Mouse (Mus musculus) midbrain, embryonic 13.5 days (tissue): ENCODE data around the gene Tmco5. TPM values are rescaled to one million over a fixed set of nuclear protein-coding genes. Genes with fewer than 3 reads are reported as not detected.

ENCODE experiments used
- ATAC-seq: fragments of 200-750 bp; cut with Nextera tagmentation; 2 replicates; pipeline ENCODE4 v1.8.0; 2017; ENCODE audit warnings: mild to moderate bottlenecking, moderate TSS enrichment, moderate library complexity
- H3K27ac ChIP-seq: fragments of 300-500 bp; sonication (generic); 2 replicates; pipeline ENCODE4 v1.5.1; 2015; ENCODE audit warnings: inconsistent platforms, mild to moderate bottlenecking, moderate library complexity
- H3K27me3 ChIP-seq: fragments of 300-500 bp; sonication (generic); 2 replicates; pipeline ENCODE4 v1.6.1; 2015; ENCODE audit warnings: mild to moderate bottlenecking, inconsistent platforms
- H3K36me3 ChIP-seq: fragments of 300-500 bp; sonication (generic); 2 replicates; pipeline ENCODE4 v1.6.1; 2015; ENCODE audit warnings: mild to moderate bottlenecking, inconsistent platforms
- H3K4me1 ChIP-seq: fragments of 300-500 bp; sonication (generic); replicated peaks from 2 replicates; pipeline ENCODE4 v1.6.1; 2015; ENCODE audit warnings: inconsistent platforms
- H3K4me2 ChIP-seq: fragments of 300-500 bp; sonication (generic); replicated peaks from 2 replicates; pipeline ENCODE4 v1.6.1; 2015; ENCODE audit warnings: moderate library complexity, mild to moderate bottlenecking, inconsistent platforms
- H3K4me3 ChIP-seq: fragments of 300-500 bp; sonication (generic); replicated peaks from 2 replicates; pipeline ENCODE4 v1.5.1; 2015; ENCODE audit warnings: mild to moderate bottlenecking, inconsistent platforms
- H3K9ac ChIP-seq: fragments of 300-500 bp; sonication (generic); replicated peaks from 2 replicates; pipeline ENCODE4 v1.6.1; 2015; ENCODE audit warnings: mild to moderate bottlenecking, inconsistent platforms
- H3K9me3 ChIP-seq: fragments of 300-500 bp; sonication (generic); 2 replicates; pipeline ENCODE4 v1.6.1; 2016; ENCODE audit warnings: mild to moderate bottlenecking, inconsistent platforms
- WGBS: fragments of 180-500 bp; shearing (Covaris S2); methylation state at CpG from one replicate; pipeline ENCODE4 v1.1.7; 2015; 5-methylcytosine and 5-hydroxymethylcytosine counted together
- polyA plus RNA-seq: library from polyadenylated mRNA; unstranded; fragments of >200 nt; fragmentation: Nextera tagmentation; extraction: Ambion mirVana; gene quantifications from 2 replicates; pipeline ENCODE4 v1.2.1, GENCODE M21; 2015

Gene Tmco5
- polyA plus RNA-seq, 1 experiment from 2014 or later: not detected

GRCm38 (mm10) chr2:116893988-116894363 is 15.5 kb downstream of the Tmco5 start:
- Histone ChIP-seq H3K9ac (peak overlapping the region; percentile 64), H3K4me2 (peak overlapping the region; percentile 66), H3K27me3 (peaks cover 12% of the 10 kb centered on the region; the same call in 1 of the 2 replicates), H3K36me3 (no peaks in the 10 kb centered on the region), H3K4me3 (peak overlapping the region; percentile 36), H3K4me1 (peaks cover 6% of the 10 kb centered on the region; the same call in 1 of the 2 replicates), H3K9me3 (no peaks in the 10 kb centered on the region), H3K27ac (no peak overlapping the region)
- WGBS: under 1% methylated on average over 9 of the region's 9 CpGs
- peak; percentile 80 for ATAC-seq

GRCm38 (mm10) chr2:116899615-116900272 is 21.3 kb downstream of the Tmco5 start:
- H3K36me3 ChIP-seq: no peaks in the 10 kb centered on the region
- no peaks in the 10 kb centered on the region for H3K9me3 ChIP-seq
- peak overlapping the region; percentile 35 for H3K4me3 ChIP-seq
- ATAC-seq: peak; percentile 82
- peaks cover 9% of the 10 kb centered on the region; the same call in 1 of the 2 replicates for H3K27me3 ChIP-seq
- no peak overlapping the region for H3K27ac ChIP-seq
- H3K4me2 ChIP-seq: peak overlapping the region; percentile 57
- WGBS: 17% methylated on average over 19 of the region's 19 CpGs
- H3K4me1 ChIP-seq: peaks cover 3% of the 10 kb centered on the region; the same call in 1 of the 2 replicates
- peak overlapping the region; percentile 59 for H3K9ac ChIP-seq

- peak; percentile 61 for ATAC-seq
- Histone ChIP-seq H3K36me3 (no peaks in the 10 kb centered on the region), H3K4me1 (peaks cover 3% of the 10 kb centered on the region; the same call in 1 of the 2 replicates), H3K4me3 (peak overlapping the region; percentile 35), H3K9me3 (no peaks in the 10 kb centered on the region), H3K4me2 (peak overlapping the region; percentile 57), H3K27ac (no peak overlapping the region), H3K9ac (peak overlapping the region; percentile 59), H3K27me3 (peaks cover 7% of the 10 kb centered on the region; the same call in 1 of the 2 replicates)
- 40% methylated on average over 10 of the region's 10 CpGs for WGBS
These were observed 21.9 kb downstream of the Tmco5 start for GRCm38 (mm10) chr2:116900273-116900843.

- H3K4me1 ChIP-seq: 0 out of 2 replicates have a peak, but pooled peaks cover 4% of the 10 kb centered on the region
- H3K4me3 ChIP-seq: no peak overlapping the region
- H3K4me2 ChIP-seq: no peak overlapping the region
- H3K27ac ChIP-seq: no peak overlapping the region
- whole genome bisulfite sequencing: 88% methylated on average over 8 of the region's 8 CpGs
- H3K9ac ChIP-seq: no peak overlapping the region
- no peaks in the 10 kb centered on the region for H3K36me3 ChIP-seq
- no peaks in the 10 kb centered on the region for H3K27me3 ChIP-seq
- H3K9me3 ChIP-seq: no peaks in the 10 kb centered on the region
- 0 out of 2 replicates have a peak, but pooled peaks have one; percentile 30 for ATAC-seq
These were observed 29.8 kb downstream of the Tmco5 start for GRCm38 (mm10) chr2:116908268-116908667.

- Histone ChIP-seq H3K27me3 (no peaks in the 10 kb centered on the region; the same call in 1 of the 2 replicates), H3K9me3 (no peaks in the 10 kb centered on the region), H3K36me3 (no peaks in the 10 kb centered on the region), H3K4me1 (0 out of 2 replicates have a peak, but pooled peaks cover 2% of the 10 kb centered on the region), H3K4me3 (no peak overlapping the region), H3K4me2 (no peak overlapping the region), H3K9ac (no peak overlapping the region), H3K27ac (no peak overlapping the region)
- WGBS: 88% methylated on average over 6 of the region's 7 CpGs
- ATAC-seq: no peak
These were observed 34.0 kb downstream of the Tmco5 start for GRCm38 (mm10) chr2:116912334-116913070.

- H3K27ac ChIP-seq: no peak overlapping the region
- H3K4me3 ChIP-seq: no peak overlapping the region
- no peaks in the 10 kb centered on the region; the same call in 1 of the 2 replicates for H3K27me3 ChIP-seq
- no peaks in the 10 kb centered on the region for H3K9me3 ChIP-seq
- no peak for ATAC-seq
- no peak overlapping the region for H3K9ac ChIP-seq
- H3K36me3 ChIP-seq: no peaks in the 10 kb centered on the region
- H3K4me1 ChIP-seq: no peaks in the 10 kb centered on the region; the same call in 1 of the 2 replicates
- H3K4me2 ChIP-seq: no peak overlapping the region
- WGBS: 89% methylated on average over 20 of the region's 20 CpGs
These were observed 35.4 kb downstream of the Tmco5 start for GRCm38 (mm10) chr2:116913677-116914405.

- H3K36me3 ChIP-seq: no peaks in the 10 kb centered on the region
- H3K9me3 ChIP-seq: no peaks in the 10 kb centered on the region
- no peaks in the 10 kb centered on the region; the same call in 1 of the 2 replicates for H3K4me1 ChIP-seq
- H3K9ac ChIP-seq: no peak overlapping the region
- no peak overlapping the region for H3K4me3 ChIP-seq
- no peak for ATAC-seq
- no peaks in the 10 kb centered on the region; the same call in 1 of the 2 replicates for H3K27me3 ChIP-seq
- H3K27ac ChIP-seq: no peak overlapping the region
- WGBS: 86% methylated on average over 4 of the region's 4 CpGs
- no peak overlapping the region for H3K4me2 ChIP-seq
These were observed 36.1 kb downstream of the Tmco5 start for GRCm38 (mm10) chr2:116914636-116915035.

GRCm38 (mm10) chr2:116918598-116918997 is 40.1 kb downstream of the Tmco5 start:
- Histone ChIP-seq H3K9me3 (no peaks in the 10 kb centered on the region), H3K4me2 (no peak overlapping the region), H3K36me3 (no peaks in the 10 kb centered on the region), H3K27ac (no peak overlapping the region), H3K9ac (no peak overlapping the region), H3K4me1 (no peaks in the 10 kb centered on the region; the same call in 1 of the 2 replicates), H3K27me3 (no peaks in the 10 kb centered on the region; the same call in 1 of the 2 replicates), H3K4me3 (no peak overlapping the region)
- WGBS: 81% methylated on average over 3 of the region's 3 CpGs
- no peak for ATAC-seq

GRCm38 (mm10) chr2:116922580-116923500 is 44.3 kb downstream of the Tmco5 start:
- H3K9ac ChIP-seq: no peak overlapping the region
- H3K4me1 ChIP-seq: no peaks in the 10 kb centered on the region; the same call in 1 of the 2 replicates
- H3K9me3 ChIP-seq: peaks cover 5% of the 10 kb centered on the region; the same call in 1 of the 2 replicates
- H3K4me2 ChIP-seq: no peak overlapping the region
- no peaks in the 10 kb centered on the region for H3K27me3 ChIP-seq
- WGBS: 86% methylated on average over 9 of the region's 9 CpGs
- no peak overlapping the region for H3K4me3 ChIP-seq
- no peak for ATAC-seq
- no peaks in the 10 kb centered on the region for H3K36me3 ChIP-seq
- H3K27ac ChIP-seq: no peak overlapping the region

GRCm38 (mm10) chr2:116923684-116924083 is 45.2 kb downstream of the Tmco5 start:
- Histone ChIP-seq H3K36me3 (no peaks in the 10 kb centered on the region), H3K9me3 (peaks cover 5% of the 10 kb centered on the region; the same call in 1 of the 2 replicates), H3K4me2 (no peak overlapping the region), H3K9ac (no peak overlapping the region), H3K27ac (no peak overlapping the region), H3K27me3 (no peaks in the 10 kb centered on the region), H3K4me1 (no peaks in the 10 kb centered on the region), H3K4me3 (no peak overlapping the region)
- ATAC-seq: no peak
- WGBS: 92% methylated on average over 3 of the region's 3 CpGs
